Mouse (Mus musculus) ES-E14 (cell line): ENCODE data around the gene Arhgap32.

Experiments used
- CHD2 ChIP-seq: IDR thresholded peaks from 2 replicates; pipeline ENCODE4 v1.6.1; 2014; ENCODE audit warnings: mild to moderate bottlenecking, low read depth, low read length, inconsistent platforms
- MAFK ChIP-seq: IDR thresholded peaks from 2 replicates; pipeline ENCODE4 v1.6.1; 2014; ENCODE audit warnings: mild to moderate bottlenecking, low read depth, low read length, inconsistent platforms; ENCODE audit not compliant: insufficient read depth
- ZC3H11A ChIP-seq: IDR thresholded peaks from 2 replicates; pipeline ENCODE4 v1.6.1; 2012; ENCODE audit warnings: low read depth, mild to moderate bottlenecking, inconsistent platforms, low read length, borderline replicate concordance
- ZNF384 ChIP-seq: IDR thresholded peaks from 2 replicates; pipeline ENCODE4 v1.6.1; 2012; ENCODE audit warnings: low read depth, low read length, inconsistent platforms

DNA sequence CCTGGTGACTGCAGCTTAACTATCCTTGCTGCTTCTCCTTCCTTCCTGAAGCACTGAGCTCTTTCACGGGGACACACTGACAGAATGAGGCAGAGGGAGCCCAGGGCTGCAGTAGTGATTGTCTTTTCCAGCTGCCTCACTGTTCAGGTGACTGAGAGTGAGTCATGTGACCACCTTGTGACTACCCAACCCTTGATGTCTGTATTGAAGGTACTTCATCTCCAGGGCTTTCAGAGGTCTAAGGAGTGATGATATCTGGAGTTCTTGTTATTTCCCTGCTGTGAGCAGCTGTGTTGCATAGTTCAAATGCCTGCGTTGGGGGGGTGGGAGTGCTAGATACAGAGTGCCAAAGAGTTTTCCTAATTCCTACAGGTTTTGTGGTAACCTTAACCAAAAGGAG is 141.9 kb downstream of the Arhgap32 start:
- TF ChIP-seq MAFK (no peak), CHD2 (no peak), ZNF384 (no peak), ZC3H11A (no peak)
